Mouse (Mus musculus) heart, embryonic 10.5 days (tissue): Measurements from ENCODE around the gene Enah. TPM values are rescaled to one million over a fixed set of nuclear protein-coding genes. Genes with fewer than 3 reads are reported as not detected.

Experiments used
- DNase-seq: peaks from one replicate; pipeline ENCODE4 v3.0.0-alpha.2; 2017; ENCODE audit warnings: low spot score
- H3K27ac ChIP-seq: fragments of 300-500 bp; sonication (generic); 2 replicates; pipeline ENCODE4 v1.5.1; 2016; ENCODE audit warnings: mild to moderate bottlenecking
- H3K27me3 ChIP-seq: fragments of 300-500 bp; sonication (generic); 2 replicates; pipeline ENCODE4 v1.6.1; 2016; ENCODE audit warnings: mild to moderate bottlenecking; ENCODE audit not compliant: poor library complexity, insufficient read depth, severe bottlenecking
- H3K36me3 ChIP-seq: fragments of 300-500 bp; sonication (generic); 2 replicates; pipeline ENCODE4 v1.6.1; 2016; ENCODE audit warnings: mild to moderate bottlenecking, moderate library complexity
- H3K4me1 ChIP-seq: fragments of 300-500 bp; sonication (generic); 2 replicates; pipeline ENCODE4 v1.6.1; 2016; ENCODE audit warnings: mild to moderate bottlenecking
- H3K4me3 ChIP-seq: fragments of 300-500 bp; sonication (generic); 2 replicates; pipeline ENCODE4 v1.5.1; 2016; ENCODE audit warnings: mild to moderate bottlenecking, moderate library complexity
- H3K9me3 ChIP-seq: fragments of 300-500 bp; sonication (generic); 2 replicates; pipeline ENCODE4 v1.6.1; 2016; ENCODE audit warnings: mild to moderate bottlenecking, moderate library complexity
- WGBS: fragments of 180-500 bp; shearing (Covaris S2); methylation state at CpG from one replicate; pipeline ENCODE4 v1.1.7; 2016; 5-methylcytosine and 5-hydroxymethylcytosine counted together
- polyA plus RNA-seq: library from polyadenylated mRNA; unstranded; fragments of >200 nt; fragmentation: Nextera tagmentation; extraction: Ambion mirVana; gene quantifications from 2 replicates; pipeline ENCODE4 v1.2.1, GENCODE M21; 2016

Gene Enah
- polyA plus RNA-seq, 1 experiment from 2014 or later, result 24.5 TPM

DNA sequence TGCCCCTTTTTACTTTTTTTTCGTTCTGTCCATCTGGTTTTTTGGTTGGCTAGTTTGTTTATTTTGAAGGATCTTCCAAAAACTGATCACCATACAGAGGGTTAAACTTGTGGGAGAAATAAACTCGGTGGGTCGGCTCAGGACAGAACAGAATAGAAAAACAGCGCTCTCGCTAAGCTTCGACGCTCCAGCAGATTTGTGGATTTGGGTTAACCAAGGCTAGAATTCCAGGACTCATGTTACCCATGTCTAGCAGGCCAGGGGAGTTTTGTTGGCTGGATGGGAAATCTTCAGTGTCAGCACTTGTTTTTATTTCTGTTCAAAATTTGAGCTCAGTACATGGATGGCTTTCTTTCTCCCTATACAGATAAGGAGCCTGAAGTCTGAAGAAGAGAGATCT is 30.0 kb upstream of the Enah start:
- no peaks in the 10 kb centered on the region for H3K9me3 ChIP-seq
- WGBS, result 87% methylated on average over 7 of the region's 7 CpGs
- peaks cover 15% of the 10 kb centered on the region for H3K4me1 ChIP-seq
- no peak for DNase-seq
- H3K36me3 ChIP-seq, result no peaks in the 10 kb centered on the region
- no peak overlapping the region for H3K27ac ChIP-seq
- no peaks in the 10 kb centered on the region for H3K27me3 ChIP-seq
- no peak overlapping the region for H3K4me3 ChIP-seq

- no peaks in the 10 kb centered on the region for H3K27me3 ChIP-seq
- H3K4me3 ChIP-seq, result no peak overlapping the region
- no peak for DNase-seq
Measured at GRCm38 (mm10) chr1:182048101-182048500, 28.3 kb upstream of the Enah start.

GRCm38 (mm10) chr1:182047016-182047690 is 27.4 kb upstream of the Enah start:
- H3K4me1 ChIP-seq, result peaks cover 10% of the 10 kb centered on the region

More at GRCm38 (mm10) chr1:182048101-182048500, 28.3 kb upstream of the Enah start:
- Histone ChIP-seq H3K9me3 (no peaks in the 10 kb centered on the region), H3K4me1 (peaks cover 12% of the 10 kb centered on the region), H3K27ac (no peak overlapping the region), H3K36me3 (no peaks in the 10 kb centered on the region)
- WGBS, result 77% methylated on average over 4 of the region's 4 CpGs

DNA sequence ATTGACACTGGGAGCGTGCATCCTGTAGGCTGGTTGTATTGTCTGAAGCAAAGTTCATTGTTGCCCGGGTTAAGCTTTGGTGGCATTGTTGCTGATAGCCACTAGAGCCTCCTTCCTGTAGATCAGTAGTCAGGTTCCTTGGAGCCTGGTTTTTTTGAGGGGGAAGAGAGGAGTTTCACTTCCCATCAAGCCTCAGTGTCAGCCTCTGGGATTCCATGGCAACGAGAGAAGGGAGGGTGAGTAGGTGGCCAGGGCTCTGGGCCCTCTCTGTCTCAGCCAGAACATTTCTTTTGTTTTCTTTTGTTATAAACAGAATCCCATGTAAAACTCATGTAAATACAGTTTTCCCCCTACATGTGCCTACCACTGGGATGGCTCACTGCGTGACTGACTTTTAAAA is 25.4 kb upstream of the Enah start:
- no peak overlapping the region for H3K27ac ChIP-seq
- no peaks in the 10 kb centered on the region for H3K27me3 ChIP-seq
- no peak for DNase-seq
- no peaks in the 10 kb centered on the region for H3K36me3 ChIP-seq
- H3K4me1 ChIP-seq, result peaks cover 8% of the 10 kb centered on the region
- 70% methylated on average over 4 of the region's 4 CpGs for WGBS
- H3K9me3 ChIP-seq, result no peaks in the 10 kb centered on the region
- H3K4me3 ChIP-seq, result no peak overlapping the region

More at GRCm38 (mm10) chr1:182047016-182047690, 27.4 kb upstream of the Enah start:
- no peak overlapping the region for H3K27ac ChIP-seq
- H3K9me3 ChIP-seq, result no peaks in the 10 kb centered on the region
- WGBS, result 84% methylated on average over 3 of the region's 3 CpGs
- H3K36me3 ChIP-seq, result no peaks in the 10 kb centered on the region
- no peak for DNase-seq
- H3K4me3 ChIP-seq, result no peak overlapping the region
- no peaks in the 10 kb centered on the region for H3K27me3 ChIP-seq

DNA sequence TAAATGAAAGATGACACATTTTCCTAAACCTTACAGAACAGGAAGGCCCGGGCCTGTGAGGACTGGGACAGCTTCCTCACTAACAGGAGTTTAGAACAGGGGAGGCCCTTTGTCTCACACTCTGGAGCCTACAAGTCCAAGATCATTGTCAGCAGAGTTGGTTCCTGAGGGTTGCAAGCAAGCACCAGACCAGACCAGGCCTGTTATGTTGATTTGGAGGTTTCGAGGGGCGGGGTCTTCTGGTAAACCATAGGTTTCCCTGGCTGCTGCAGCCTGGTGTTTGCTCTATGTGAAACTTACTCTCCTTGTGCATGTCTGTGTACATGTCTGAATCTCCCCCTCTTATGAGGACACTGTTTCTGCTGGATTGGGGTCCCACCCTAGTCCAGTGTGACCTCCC is 20.7 kb upstream of the Enah start:
- peaks cover 7% of the 10 kb centered on the region for H3K4me1 ChIP-seq
- 79% methylated on average over 3 of the region's 3 CpGs for WGBS
- no peaks in the 10 kb centered on the region for H3K27me3 ChIP-seq
- DNase-seq, result no peak
- H3K36me3 ChIP-seq, result no peaks in the 10 kb centered on the region
- H3K4me3 ChIP-seq, result no peak overlapping the region
- no peak overlapping the region for H3K27ac ChIP-seq
- H3K9me3 ChIP-seq, result no peaks in the 10 kb centered on the region

GRCm38 (mm10) chr1:182031757-182032156 is 12.0 kb upstream of the Enah start:
- Histone ChIP-seq H3K9me3 (no peaks in the 10 kb centered on the region), H3K27me3 (no peaks in the 10 kb centered on the region), H3K36me3 (no peaks in the 10 kb centered on the region), H3K4me1 (peaks cover 36% of the 10 kb centered on the region), H3K27ac (no peak overlapping the region), H3K4me3 (no peak overlapping the region)
- DNase-seq, result no peak

GRCm38 (mm10) chr1:182031066-182031465 is 11.3 kb upstream of the Enah start:
- DNase-seq, result no peak
- Histone ChIP-seq H3K36me3 (no peaks in the 10 kb centered on the region), H3K4me1 (peaks cover 42% of the 10 kb centered on the region), H3K27ac (no peak overlapping the region), H3K4me3 (no peak overlapping the region), H3K9me3 (no peaks in the 10 kb centered on the region), H3K27me3 (no peaks in the 10 kb centered on the region)
- WGBS, result 82% methylated on average over 6 of the region's 6 CpGs

- Histone ChIP-seq H3K4me3 (no peak overlapping the region), H3K9me3 (no peaks in the 10 kb centered on the region), H3K27ac (no peak overlapping the region; the same call in 1 of the 2 replicates), H3K36me3 (no peaks in the 10 kb centered on the region), H3K27me3 (no peaks in the 10 kb centered on the region), H3K4me1 (peaks cover 51% of the 10 kb centered on the region)
- WGBS, result 70% methylated on average over 5 of the region's 5 CpGs
- no peak for DNase-seq
Measured at GRCm38 (mm10) chr1:182029989-182030649, 10.3 kb upstream of the Enah start.

- Histone ChIP-seq H3K27me3 (no peaks in the 10 kb centered on the region), H3K27ac (peak overlapping the region; percentile 23), H3K36me3 (no peaks in the 10 kb centered on the region), H3K9me3 (no peaks in the 10 kb centered on the region), H3K4me3 (no peak overlapping the region), H3K4me1 (peaks cover 44% of the 10 kb centered on the region)
- DNase-seq, result no peak
- 64% methylated on average over 25 of the region's 25 CpGs for WGBS
Measured at GRCm38 (mm10) chr1:182028231-182029210, 8.7 kb upstream of the Enah start.

DNA sequence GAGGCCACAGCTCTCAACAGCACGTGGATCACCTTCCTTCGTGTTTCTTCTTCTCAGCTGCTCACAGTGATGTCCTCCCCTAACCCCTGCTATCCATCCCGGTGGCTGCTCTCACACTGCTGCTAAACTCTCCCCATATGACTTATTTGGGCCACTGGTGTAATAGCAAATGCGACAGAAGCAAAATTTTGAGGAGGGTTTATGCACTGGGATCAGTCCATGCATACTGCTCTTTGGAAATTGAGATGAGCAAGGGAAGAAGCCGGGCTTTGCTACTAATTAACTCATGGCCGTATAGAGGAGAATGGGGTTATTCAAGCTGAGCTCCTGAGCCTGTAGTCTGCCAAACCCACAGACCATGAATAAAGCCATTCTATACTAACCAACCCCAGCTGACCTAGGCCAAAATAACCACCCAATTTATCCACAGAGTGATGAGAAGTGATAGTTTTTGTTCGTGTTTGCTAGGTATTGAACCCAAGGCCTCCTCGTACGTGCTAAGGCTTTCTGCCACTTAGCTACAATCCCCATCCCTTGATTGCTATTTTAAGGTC is 7.7 kb upstream of the Enah start:
- Histone ChIP-seq H3K27me3 (no peaks in the 10 kb centered on the region), H3K4me3 (no peak overlapping the region), H3K36me3 (no peaks in the 10 kb centered on the region), H3K9me3 (no peaks in the 10 kb centered on the region), H3K4me1 (peaks cover 47% of the 10 kb centered on the region), H3K27ac (peak overlapping the region; percentile 72)
- WGBS, result 60% methylated on average over 9 of the region's 9 CpGs
- no peak for DNase-seq

DNA sequence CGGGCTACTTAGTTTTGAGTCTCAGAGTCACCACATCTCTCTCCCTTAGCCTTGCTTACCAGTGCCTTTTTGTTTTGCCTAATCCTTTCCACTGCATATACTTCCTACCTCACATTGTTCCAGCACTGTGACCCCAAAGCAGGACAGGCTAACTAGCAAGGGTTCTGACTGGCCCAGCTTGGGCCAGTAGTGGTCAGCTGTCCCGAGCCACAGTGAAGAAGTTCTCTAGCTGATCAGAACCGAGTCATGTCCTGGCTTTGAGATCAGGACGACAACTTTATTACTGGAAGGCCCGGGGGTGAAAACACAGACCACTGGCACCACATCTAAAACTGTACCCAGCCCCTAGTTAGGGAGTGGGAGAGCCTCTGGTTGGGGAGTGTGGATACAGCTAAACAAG is 7.0 kb upstream of the Enah start:
- H3K9me3 ChIP-seq, result no peaks in the 10 kb centered on the region
- H3K4me1 ChIP-seq, result peaks cover 49% of the 10 kb centered on the region
- no peak for DNase-seq
- H3K4me3 ChIP-seq, result no peak overlapping the region
- H3K36me3 ChIP-seq, result no peaks in the 10 kb centered on the region
- 81% methylated on average over 5 of the region's 5 CpGs for WGBS
- peak overlapping the region; percentile 72 for H3K27ac ChIP-seq
- no peaks in the 10 kb centered on the region for H3K27me3 ChIP-seq

DNA sequence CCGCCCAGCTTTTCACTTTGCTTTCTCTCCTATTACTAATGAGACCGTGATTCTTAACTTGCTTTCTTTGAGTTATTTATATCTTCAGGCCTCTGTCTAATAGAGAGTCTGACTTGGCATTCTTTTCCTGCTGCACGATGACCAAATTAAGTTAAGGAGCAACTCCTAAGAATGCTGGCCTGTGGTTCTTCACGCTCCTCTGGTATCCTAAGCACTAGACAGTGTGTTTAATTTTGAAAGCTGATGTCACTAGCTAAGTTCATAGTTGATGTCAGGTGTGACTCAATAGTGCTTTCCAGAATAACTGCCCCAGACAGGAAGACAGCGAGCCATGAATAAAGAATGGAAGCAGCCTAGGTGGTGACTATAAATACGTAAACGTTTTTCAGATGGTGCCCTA is 6.3 kb upstream of the Enah start:
- H3K9me3 ChIP-seq, result no peaks in the 10 kb centered on the region
- no peak for DNase-seq
- no peaks in the 10 kb centered on the region for H3K27me3 ChIP-seq
- H3K36me3 ChIP-seq, result no peaks in the 10 kb centered on the region
- peak overlapping the region; percentile 72 for H3K27ac ChIP-seq
- H3K4me3 ChIP-seq, result no peak overlapping the region
- peaks cover 56% of the 10 kb centered on the region for H3K4me1 ChIP-seq
- WGBS, result 44% methylated on average over 7 of the region's 7 CpGs
